Comparison of ENCODE assay signal across 8 mouse cellular contexts in the genomic region with DNA sequence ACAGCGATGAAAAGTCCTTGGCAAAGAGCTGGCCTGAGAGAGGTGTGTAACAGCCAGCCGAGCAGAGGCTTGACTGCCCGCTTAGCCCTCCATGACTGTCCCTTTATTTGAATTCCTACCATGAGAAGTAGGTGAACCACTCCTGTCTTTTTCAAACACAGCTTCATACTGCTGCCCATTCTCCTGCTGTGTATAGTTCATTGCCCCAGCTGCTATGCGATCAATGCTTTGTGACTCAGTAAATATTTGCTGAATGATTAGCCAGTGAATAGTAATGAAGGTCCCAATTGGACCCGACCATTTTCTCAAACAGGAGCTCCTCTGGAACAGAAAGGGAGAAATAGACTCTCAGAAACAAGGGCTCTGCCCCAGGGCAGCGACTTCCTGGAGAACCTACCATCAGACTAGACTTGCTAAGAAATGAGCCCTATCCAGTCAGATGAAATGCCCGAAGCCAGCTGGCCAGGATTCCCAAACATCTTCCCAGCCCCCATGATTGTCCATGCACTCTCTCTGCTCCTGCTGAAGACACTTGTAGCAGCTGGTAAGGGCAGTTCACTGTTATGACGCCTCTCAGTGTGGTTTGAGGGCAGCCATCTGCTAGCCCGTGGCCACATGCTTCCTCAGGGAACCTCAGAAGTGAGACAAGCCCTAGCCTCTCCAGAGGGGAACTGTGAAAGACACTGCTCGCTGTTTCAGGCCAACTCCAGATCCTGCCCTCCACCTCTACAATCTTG. TPM values are rescaled to one million over a fixed set of nuclear protein-coding genes. Genes with fewer than 3 reads are reported as not detected.
DNase-seq lines count a peak whose midpoint lies in the region; ATAC-seq and TF ChIP-seq lines count a peak whose summit lies in the region.
"Had no signal": no experiment of that assay in that cellular context is flagged by ENCODE, and none has a peak within 500 bp of the region (broad histone marks: within the 10 kb centered on the region; RNA-seq: fewer than 3 reads in every experiment).

No protein-coding gene starts in this region.

- TF ChIP-seq POLR2A in kidney, adult 2 months (IDR thresholded peaks at IDR 0.05; ENCODE audit: low read depth, low read length) = no peak

- TF ChIP-seq CTCF in liver, embryonic 14.5 days (IDR thresholded peaks at IDR 0.05; ENCODE audit: low read depth) = no peak
- TF ChIP-seq CTCF in kidney, adult 2 months (conservative IDR thresholded peaks at IDR 0.05; ENCODE audit: insufficient read depth, insufficient read length, low read depth, low read length) = no peak

- peak overlapping the region; percentile 34 for H3K9ac ChIP-seq in heart, embryonic 13.5 days
- H3K9ac ChIP-seq in liver, embryonic 14.5 days (replicated peaks) = no peak overlapping the region

- TF ChIP-seq EP300 in liver, embryonic 14.5 days (IDR thresholded peaks at IDR 0.05; ENCODE audit: low read depth) = no peak

- H3K4me2 ChIP-seq in heart, embryonic 13.5 days = peak overlapping the region; percentile 91
- H3K4me2 ChIP-seq in liver, embryonic 14.5 days (ENCODE audit: low read depth) = peak overlapping the region; percentile 14

- peak overlapping the region; percentile 63 for H3K27ac ChIP-seq in heart, embryonic 13.5 days (replicated peaks)
- no peak overlapping the region for H3K27ac ChIP-seq in liver, embryonic 14.5 days
- no peak overlapping the region for H3K27ac ChIP-seq in kidney, adult 2 months (ENCODE audit: insufficient read depth, low read depth, low read length)

- peaks cover 41% of the 10 kb centered on the region for H3K4me1 ChIP-seq in heart, embryonic 13.5 days
- H3K4me1 ChIP-seq in liver, embryonic 14.5 days (replicated peaks; ENCODE audit: control insufficient read depth in 2 of 2, insufficient read depth in 2 of 2, low read length in 1 of 2) = peaks cover 7 to 35% of the 10 kb centered on the region in 2 experiments; a peak in 3 of 4 replicates
- peaks cover 8% of the 10 kb centered on the region for H3K4me1 ChIP-seq in kidney, adult 2 months (ENCODE audit: control insufficient read depth, insufficient read depth, low read length)

- H3K36me3 ChIP-seq in heart, embryonic 13.5 days = no peaks in the 10 kb centered on the region
- no peaks in the 10 kb centered on the region for H3K36me3 ChIP-seq in liver, embryonic 14.5 days (replicated peaks; ENCODE audit: control insufficient read depth, insufficient read depth, low read depth)
- no peaks in the 10 kb centered on the region for H3K36me3 ChIP-seq in kidney, adult 2 months (ENCODE audit: control insufficient read depth, insufficient read depth, low read length)

- ATAC-seq in heart, embryonic 13.5 days (ENCODE audit: extremely low read depth, insufficient number of reproducible peaks, low FRiP score, low TSS enrichment) = no peak
- no peak for ATAC-seq in liver, embryonic 14.5 days (ENCODE audit: insufficient read depth)
- ATAC-seq in erythroblast, adult 5-6 weeks (replicated peaks; ENCODE audit: low FRiP score, poor library complexity, severe bottlenecking) = no peak

- no peaks in the 10 kb centered on the region for H3K27me3 ChIP-seq in heart, embryonic 13.5 days (replicated peaks)
- no peaks in the 10 kb centered on the region for H3K27me3 ChIP-seq in liver, embryonic 14.5 days (ENCODE audit: control insufficient read depth, insufficient read depth, low read length)
- H3K27me3 ChIP-seq in kidney, adult 2 months (replicated peaks; ENCODE audit: control insufficient read depth, insufficient read depth, low read length) = no peaks in the 10 kb centered on the region

- H3K4me3 ChIP-seq in heart, embryonic 13.5 days = peak overlapping the region; percentile 10; the same call in 1 of the 2 replicates
- H3K4me3 ChIP-seq in liver, embryonic 14.5 days (ENCODE audit: insufficient read depth in 1 of 2, low read depth in 2 of 2, low read length in 2 of 2) = no peak overlapping the region
- no peak overlapping the region for H3K4me3 ChIP-seq in kidney, adult 2 months (ENCODE audit: insufficient read depth, low read depth, low read length)

- H3K9me3 ChIP-seq in heart, embryonic 13.5 days = no peaks in the 10 kb centered on the region
- no peaks in the 10 kb centered on the region for H3K9me3 ChIP-seq in liver, embryonic 14.5 days (ENCODE audit: control insufficient read depth, low read length)

- 57% methylated on average over 10 of the region's 10 CpGs for WGBS in heart, embryonic 13.5 days
- 51% methylated on average over 10 of the region's 10 CpGs for WGBS in liver, embryonic 14.5 days (ENCODE audit: insufficient replicate concordance)
- 78% methylated on average over 10 of the region's 10 CpGs for WGBS in kidney, adult 2 months

- DNase-seq in urinary bladder, adult 18-20 months (ENCODE audit: low spot score in 2 of 2) = peak; percentile 26 to 27
- no peak for DNase-seq in urinary bladder, postnatal 10 days (ENCODE audit: low spot score)
- DNase-seq in liver, embryonic 14.5 days (ENCODE audit: low read depth in 3 of 3, low spot score in 3 of 3) = no peak
- peak; percentile 74 for DNase-seq in retina, postnatal 1 day
- DNase-seq in kidney, adult 2 months = no peak

RNA-seq across cellular contexts. Expression of gene Qsox1, which starts 2.8 kb away (rescaled TPM):
- 26.2 and 29.2 TPM in 2 replicates for polyA plus RNA-seq in heart, embryonic 13.5 days (2015; fragmentation: Nextera tagmentation; extraction: Ambion mirVana)
- 14.9 and 16.5 TPM in 2 replicates for polyA plus RNA-seq in liver, embryonic 14.5 days (2012; rRNA removed)
- 11.0 and 11.2 TPM in 2 replicates for polyA plus RNA-seq in liver, embryonic 14.5 days (2014; fragmentation: Nextera tagmentation; extraction: Ambion mirVana)
- total RNA-seq in erythroblast, adult 5-6 weeks (2015; ENCODE audit: low replicate concordance) = 1.5 and 4.2 TPM in 2 replicates
- 4.6 and 8.2 TPM in 2 replicates for total RNA-seq in erythroblast, adult 5-6 weeks (2017; ENCODE audit: low replicate concordance)
- polyA plus RNA-seq in kidney, adult 2 months (2012; rRNA removed) = 30.6 and 32.8 TPM in 2 replicates

RNA-seq across cellular contexts. Expression of gene Lhx4, which starts 58.4 kb away (rescaled TPM):
- polyA plus RNA-seq in heart, embryonic 13.5 days (2015; fragmentation: Nextera tagmentation; extraction: Ambion mirVana) = not detected in 2 replicates
- polyA plus RNA-seq in liver, embryonic 14.5 days (2012; rRNA removed) = not detected in 2 replicates
- polyA plus RNA-seq in liver, embryonic 14.5 days (2014; fragmentation: Nextera tagmentation; extraction: Ambion mirVana) = not detected in 2 replicates
- total RNA-seq in erythroblast, adult 5-6 weeks (2015; ENCODE audit: low replicate concordance) = not detected in 2 replicates
- total RNA-seq in erythroblast, adult 5-6 weeks (2017; ENCODE audit: low replicate concordance) = not detected in 2 replicates
- polyA plus RNA-seq in kidney, adult 2 months (2012; rRNA removed) = not detected in 2 replicates
- total RNA-seq: neutrophil, adult 5-6 weeks had no signal

Comparison
In these comparisons a context has a peak if more than half of its experiments do, and no peak if none do; other contexts are left out.
1. DNase-seq: peak in urinary bladder, adult 18-20 months (2 of 2) and retina, postnatal 1 day (single experiment); none in urinary bladder, postnatal 10 days (single experiment), liver, embryonic 14.5 days (0 of 3) and kidney, adult 2 months (single experiment).